Mouse (Mus musculus) embryonic stem cell, embryonic (primary cell): ENCODE measurements around the gene Utp20.
"Not testable (repeated sequence)": the region's sequence is repeated elsewhere in the genome, so short reads cannot be mapped to it uniquely, and the experiment has no call there.

Experiments
- CTCF ChIA-PET, 4 experiments: fragments of 300-600 bp in 2 of 4; fragments of 350-600 bp in 2 of 4; sonication (Branson Sonifier 250); formaldehyde crosslinking; loops; one replicate each; lab custom pipeline; 2022; ENCODE audit warnings: inconsistent platforms in 2 of 4; lab: Charles Lee
- POLR2A ChIA-PET, 4 experiments: fragments of 300-600 bp in 2 of 4; fragments of 350-600 bp in 2 of 4; sonication (Branson Sonifier 250); formaldehyde crosslinking; loops; one replicate each; lab custom pipeline; 2022; ENCODE audit warnings: antibody characterized with exemption in 4 of 4, inconsistent platforms in 1 of 4; lab: Charles Lee

Utp20 gene

DNA sequence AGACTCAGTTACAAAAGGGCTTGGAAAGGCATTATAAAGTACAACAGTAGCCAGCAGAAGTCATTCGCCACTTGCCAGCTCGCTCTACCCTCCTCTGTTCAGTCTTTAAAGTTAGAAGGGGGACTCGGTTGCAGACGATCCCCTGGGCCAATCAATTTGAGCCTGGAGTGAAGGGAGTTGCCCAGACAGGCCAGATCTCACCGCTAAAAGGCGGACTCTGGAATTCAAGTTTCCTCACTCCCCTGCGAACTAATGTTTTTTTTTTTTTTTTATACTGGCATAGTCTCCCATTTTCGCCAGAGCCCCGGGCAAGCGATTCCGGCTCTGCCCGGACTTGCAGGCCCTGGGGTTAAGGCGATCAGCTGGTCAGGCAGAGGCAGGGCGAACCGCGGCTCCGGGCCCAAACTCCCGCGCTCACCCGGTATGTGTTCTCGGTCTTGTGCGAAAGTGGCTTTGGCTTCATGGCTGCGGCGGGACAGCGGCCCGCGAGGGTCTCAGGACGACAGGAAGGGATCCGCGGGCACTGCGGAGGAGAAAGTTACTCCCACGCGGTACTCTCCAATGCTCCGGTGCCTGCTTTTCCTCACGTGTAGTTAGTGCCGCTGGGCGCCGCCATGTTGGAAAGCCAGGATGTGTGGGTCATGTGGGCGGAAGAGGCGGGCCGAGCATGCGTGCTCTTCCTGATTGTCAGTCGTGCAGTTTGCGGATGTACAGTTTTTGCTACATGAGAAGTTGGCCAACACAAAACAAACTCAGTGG lies at the start of gene Utp20:
Gene Utp20, minus strand, starts transcription at position 617 of the 759 bp plus-strand sequence.
- CTCF ChIA-PET = no interaction called here
- POLR2A ChIA-PET = interaction anchor here in 2 of 4 experiments (0.7 to 2.3 kb wide), 5 partner anchors 9 to 198 kb away, joined by 3 to 9 read pairs (median 3); no protein-coding TSS in a partner anchor

DNA sequence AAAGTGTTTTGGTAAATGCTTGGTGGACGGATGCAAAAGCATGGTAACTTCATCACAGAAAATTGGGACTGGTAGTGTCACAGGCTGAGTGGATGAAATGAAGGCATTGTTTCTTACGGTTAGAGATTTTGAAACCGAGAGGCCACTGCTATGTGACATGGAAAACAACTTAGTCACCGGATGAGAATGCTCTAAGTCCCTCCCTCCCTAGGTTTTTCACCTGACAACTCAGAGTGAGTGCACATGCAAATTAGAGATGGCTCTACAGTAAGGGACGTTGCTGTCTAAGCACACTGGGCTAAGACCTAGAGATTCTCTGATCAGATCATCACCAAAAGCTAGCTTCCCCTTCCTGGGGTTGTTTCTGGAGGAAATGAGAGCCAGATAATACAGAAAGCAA lies 48.3 kb upstream of the Utp20 start:
- POLR2A ChIA-PET = no interaction called here
- CTCF ChIA-PET = no interaction called here

DNA sequence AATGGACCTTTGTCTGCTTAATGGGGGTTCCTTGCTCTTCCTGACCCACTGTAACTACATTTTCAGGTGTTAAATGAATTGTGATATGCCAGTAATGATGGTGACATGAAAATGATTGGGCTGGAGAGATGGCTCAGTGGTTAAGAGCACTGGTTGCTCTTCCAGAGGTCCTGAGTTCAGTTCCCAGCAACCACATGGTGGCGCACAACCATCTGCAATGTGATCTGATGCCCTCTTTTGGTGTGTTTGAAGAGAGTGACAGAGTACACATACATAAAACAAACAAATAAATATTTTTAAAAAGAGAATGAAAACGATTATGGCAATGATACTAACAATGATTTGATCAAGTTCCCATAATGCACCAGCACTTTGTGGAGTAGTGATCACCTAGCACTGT lies 39.4 kb upstream of the Utp20 start:
- CTCF ChIA-PET = no interaction called here
- POLR2A ChIA-PET = no interaction called here

DNA sequence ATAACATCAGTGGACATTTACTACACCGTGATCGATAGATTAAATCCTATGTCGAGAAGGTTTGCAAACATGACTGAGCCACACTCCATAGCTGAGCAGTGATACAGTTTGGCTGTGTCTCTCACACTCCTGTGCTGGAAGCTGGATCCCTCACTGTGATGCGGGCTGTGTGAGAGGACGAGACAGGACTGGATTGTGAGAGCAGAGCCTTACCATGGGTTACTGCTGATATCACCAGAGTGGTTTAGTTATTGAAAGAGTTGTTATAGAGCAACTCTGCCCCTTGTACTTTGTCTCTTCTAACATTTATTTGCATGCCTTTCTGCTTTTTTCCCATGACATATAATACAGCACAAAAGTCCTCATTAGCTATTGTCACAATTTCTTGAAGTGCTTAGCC lies 35.7 kb upstream of the Utp20 start:
- ChIA-PET CTCF (no interaction called here), POLR2A (no interaction called here)

DNA sequence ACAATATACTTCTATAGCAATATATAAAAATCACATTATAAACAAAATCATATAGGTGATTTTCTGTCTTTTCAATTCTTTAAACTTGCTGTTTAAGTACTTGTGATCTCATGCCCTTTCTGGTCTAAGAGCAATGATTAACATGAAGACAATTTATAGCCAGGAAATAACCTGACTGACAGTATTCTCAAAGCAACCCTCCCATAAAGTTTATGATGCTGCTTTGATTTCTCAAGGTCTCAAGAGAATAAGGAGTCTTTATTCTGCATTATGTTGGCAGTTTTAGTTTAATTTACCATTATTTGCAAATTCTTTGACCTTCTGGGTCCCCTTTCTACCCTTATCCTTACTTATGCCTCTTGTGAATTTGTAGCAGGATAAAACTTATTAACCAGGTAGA lies 34.8 kb upstream of the Utp20 start:
- POLR2A ChIA-PET = no interaction called here

DNA sequence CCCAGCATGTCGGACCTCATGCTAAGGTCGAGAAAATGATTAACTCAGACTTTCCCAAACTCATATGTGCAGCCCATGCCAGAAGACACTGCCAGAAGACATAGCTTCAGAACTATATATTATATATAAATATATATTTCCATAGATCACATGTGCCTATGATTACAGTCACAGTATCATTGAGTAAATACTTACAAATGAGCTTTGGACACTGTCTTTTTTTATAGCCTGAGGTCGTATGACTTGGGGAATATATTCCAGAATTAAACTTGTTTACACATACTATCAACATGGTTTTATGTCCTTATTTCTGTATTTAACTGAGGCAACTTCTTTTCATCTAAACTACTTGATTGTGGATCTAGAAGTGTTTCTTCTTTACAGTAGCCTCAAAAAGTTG lies 34.3 kb upstream of the Utp20 start:
- ChIA-PET POLR2A (no interaction called here), CTCF (interaction anchor here in 1 of 4 experiments (0.5 kb wide), 1 partner anchor 556 kb away, joined by 4 read pairs; no protein-coding TSS in a partner anchor)

More for the DNA sequence above, 34.8 kb upstream of the Utp20 start:
- CTCF ChIA-PET = interaction anchor here in 1 of 4 experiments (0.5 kb wide), 1 partner anchor 557 kb away, joined by 4 read pairs; no protein-coding TSS in a partner anchor

DNA sequence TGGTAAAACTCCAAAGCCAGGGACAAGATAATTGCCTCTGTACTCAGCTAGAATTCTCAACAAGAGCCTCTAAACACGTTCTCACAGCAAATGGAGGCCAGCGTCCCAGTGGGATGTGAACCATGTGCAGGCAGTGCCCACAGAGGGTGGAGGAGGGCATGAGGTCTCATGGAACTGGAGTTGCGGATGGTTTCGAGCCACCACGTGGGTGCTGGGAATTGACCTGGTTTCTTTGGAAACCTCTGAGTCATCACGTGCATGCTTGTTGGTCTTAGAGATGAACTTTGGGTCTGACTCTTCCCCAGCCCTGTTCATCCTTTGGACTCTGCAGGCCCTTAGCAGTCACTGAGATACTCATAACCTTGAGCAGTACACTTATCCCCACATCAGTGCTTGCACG lies 26.7 kb upstream of the Utp20 start:
- POLR2A ChIA-PET = interaction anchor here in 1 of 4 experiments (0.6 kb wide), 1 partner anchor 160 kb away, joined by 3 read pairs; no protein-coding TSS in a partner anchor
- CTCF ChIA-PET = no interaction called here

DNA sequence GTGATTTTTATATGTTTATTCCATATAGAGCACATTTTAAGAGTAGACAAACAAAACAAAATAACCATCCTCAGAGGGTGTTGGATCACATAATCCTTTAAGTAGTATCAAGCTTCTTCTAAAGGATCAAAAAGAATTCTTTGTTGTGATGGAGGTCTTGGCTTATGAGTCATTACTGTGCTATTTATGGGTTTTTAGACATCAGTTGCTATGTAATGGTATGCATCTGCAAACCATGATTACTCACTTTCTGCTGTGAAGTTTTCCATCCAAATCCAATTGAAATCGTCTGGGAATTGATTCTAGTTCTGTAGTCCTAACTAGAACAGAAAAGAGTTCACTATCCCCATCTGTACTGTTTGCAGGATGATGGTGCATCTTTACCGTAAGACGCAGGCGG lies 23.4 kb upstream of the Utp20 start:
- ChIA-PET CTCF (no interaction called here), POLR2A (no interaction called here)

DNA sequence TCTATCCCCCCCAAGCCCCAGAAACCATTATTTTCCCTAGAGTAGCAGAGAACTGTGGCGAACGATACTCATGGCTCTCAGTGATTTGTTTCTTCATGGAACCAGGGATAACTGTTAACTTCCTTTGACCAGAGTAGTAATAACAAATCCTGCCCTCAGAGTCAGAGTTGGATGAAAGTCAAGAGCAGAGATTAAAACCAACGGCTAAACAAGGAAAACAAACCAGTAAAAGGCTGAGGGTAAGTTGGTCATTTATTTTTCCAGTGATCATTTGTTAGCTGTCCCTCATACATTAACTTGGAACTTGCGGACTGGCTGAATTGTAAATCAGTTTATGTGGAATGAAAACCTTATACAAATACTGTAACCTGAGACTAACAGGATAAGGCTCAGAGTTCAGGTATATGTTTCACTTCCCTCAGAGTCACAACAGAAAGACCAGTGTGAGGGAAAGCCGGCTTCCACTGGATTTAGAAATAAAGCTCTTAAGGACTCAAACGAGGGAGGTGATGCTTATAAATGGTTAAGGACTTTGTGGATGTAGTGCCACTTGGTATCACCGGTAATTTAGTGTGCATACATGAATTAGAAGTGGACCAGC lies 22.4 kb upstream of the Utp20 start:
- ChIA-PET CTCF (no interaction called here), POLR2A (no interaction called here)

DNA sequence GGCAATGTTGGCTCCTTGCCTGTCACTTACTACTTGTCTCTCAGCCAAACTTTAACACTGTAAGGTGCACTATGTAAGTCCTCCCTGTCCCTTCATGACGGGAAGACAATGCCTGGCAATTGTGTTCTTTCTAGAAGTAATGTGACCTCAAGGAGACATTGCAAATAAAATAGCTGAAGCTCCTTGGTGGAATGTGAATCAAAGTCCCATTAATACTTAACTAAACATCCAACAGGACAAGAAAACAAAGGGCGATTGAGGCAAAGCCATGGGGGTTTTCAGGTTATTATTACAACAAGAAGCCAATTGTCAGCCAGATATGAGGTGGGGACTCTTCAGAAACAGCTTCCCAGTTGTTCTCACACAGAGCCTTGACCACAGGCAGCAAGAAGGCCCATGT lies 7.6 kb upstream of the Utp20 start:
- ChIA-PET POLR2A (interaction anchor here in 1 of 4 experiments (1.5 kb wide), 1 partner anchor 18 kb away, joined by 5 read pairs; no protein-coding TSS in a partner anchor), CTCF (no interaction called here)

DNA sequence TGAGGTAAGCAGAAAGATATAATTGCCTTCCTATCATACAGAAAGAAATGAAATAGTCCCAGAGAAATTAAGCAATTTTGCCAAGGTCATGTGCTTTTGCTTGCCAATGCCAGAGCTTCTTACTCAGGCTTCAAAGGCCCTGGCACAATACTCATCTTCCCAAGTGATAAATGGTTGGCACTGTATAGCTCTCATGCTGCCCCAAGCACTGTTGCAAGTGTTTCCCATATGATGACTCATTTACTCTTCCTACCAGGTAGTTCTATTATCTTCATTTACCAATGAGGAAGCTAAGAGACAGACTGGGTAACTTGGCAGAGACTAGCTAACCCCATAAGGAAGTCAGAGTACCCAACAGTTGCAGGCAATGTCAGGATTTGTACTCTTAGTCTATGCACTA lies 1.8 kb upstream of the Utp20 start:
- ChIA-PET CTCF (no interaction called here), POLR2A (no interaction called here)

DNA sequence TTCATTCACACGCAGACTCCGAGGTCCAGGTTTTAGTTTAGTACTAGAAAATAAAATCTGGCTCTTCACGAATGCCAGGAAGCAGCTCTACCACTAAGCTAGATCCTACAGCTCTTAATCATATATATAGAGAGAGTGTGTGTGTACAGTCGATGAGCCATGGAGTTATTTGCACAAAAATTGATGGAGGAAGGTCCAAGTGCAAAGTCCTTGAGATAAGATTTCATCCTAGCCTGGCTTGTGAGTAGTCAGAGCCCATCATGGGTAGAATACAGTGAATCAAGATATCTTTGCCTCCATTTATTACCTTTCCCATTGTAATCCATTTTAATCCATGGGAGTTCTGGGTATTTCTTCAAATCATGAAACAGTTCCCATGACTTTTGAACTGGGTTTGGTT lies 992 bp upstream of the Utp20 start:
- ChIA-PET POLR2A (no interaction called here), CTCF (no interaction called here)

DNA sequence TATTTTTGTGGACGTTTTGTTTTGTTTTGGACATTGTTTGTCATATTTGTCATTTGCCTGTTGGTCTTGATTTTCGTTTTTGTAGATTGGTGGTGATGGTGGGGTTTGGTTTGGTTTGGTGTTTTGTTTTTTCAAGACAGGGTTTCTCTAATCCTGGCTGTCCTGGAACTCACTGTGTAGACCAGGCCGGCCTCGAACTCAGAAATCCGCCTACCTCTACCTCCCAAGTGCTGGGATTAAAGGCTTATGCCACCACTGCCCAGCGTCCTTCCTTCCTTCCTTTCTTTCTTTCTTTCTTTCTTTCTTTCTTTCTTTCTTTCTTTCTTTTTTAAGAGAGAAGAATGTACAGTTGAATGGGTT lies 323 bp upstream of the Utp20 start:
- CTCF ChIA-PET = not testable (repeated sequence)

DNA sequence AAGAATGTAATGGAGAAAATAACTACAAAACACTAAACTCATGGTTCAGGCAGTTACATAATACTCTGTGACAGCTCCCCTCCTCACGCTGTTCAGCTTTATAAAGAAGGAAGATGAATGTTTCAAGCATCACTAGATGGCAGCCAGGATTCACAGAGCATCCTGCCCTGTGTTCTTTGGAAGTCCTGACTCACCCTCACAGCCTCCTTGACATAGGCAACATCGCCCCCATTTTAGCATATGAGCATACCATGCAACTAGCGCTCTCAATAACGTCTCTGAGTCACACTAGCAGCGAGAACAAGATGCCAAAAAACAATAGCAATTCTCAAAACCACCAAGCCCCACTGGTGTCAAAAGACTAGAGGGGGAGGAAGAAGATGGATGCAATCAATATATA lies 9.3 kb downstream of the Utp20 start:
- ChIA-PET CTCF (interaction anchor here in 1 of 4 experiments (0.6 kb wide), 1 partner anchor 13 kb away, joined by 4 read pairs; no protein-coding TSS in a partner anchor), POLR2A (interaction anchor here in 3 of 4 experiments (0.5 to 2.9 kb wide), 10 partner anchors 8 to 902 kb away, joined by 3 to 17 read pairs (median 4); partner anchors contain the start of gene Utp20 (in 2 of the 3))

More for the DNA sequence above, 323 bp upstream of the Utp20 start:
- POLR2A ChIA-PET = interaction anchor here in 2 of 4 experiments (0.7 to 2.3 kb wide), 3 partner anchors 9 to 198 kb away, joined by 3 to 9 read pairs (median 4); no protein-coding TSS in a partner anchor

DNA sequence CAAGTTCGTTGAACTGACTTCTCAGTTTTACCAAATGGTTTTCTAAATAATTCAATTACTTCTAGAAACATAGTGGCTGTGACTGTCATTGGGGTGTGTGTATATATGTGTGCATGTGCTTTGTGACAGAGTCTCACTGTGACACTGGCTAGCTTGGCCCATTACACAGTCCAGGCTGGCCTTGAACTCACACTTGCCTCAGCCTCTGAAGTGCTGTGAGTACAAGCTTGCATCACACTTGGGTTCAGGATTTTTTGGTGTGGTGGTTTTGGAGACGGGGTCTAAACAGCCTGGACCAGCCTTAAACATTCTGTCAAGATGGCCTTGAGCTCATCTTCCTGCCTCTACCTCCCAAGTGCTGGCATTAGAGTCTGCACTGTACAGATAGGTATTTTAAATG lies 11.3 kb downstream of the Utp20 start:
- ChIA-PET CTCF (interaction anchor here in 1 of 4 experiments (0.7 to 1.0 kb wide), 2 partner anchors 44 to 168 kb away, joined by 3 read pairs; no protein-coding TSS in a partner anchor), POLR2A (interaction anchor here in 1 of 4 experiments (1.0 to 2.9 kb wide), 7 partner anchors 10 to 65 kb away, joined by 3 to 17 read pairs (median 4); partner anchors contain the start of gene Utp20)

DNA sequence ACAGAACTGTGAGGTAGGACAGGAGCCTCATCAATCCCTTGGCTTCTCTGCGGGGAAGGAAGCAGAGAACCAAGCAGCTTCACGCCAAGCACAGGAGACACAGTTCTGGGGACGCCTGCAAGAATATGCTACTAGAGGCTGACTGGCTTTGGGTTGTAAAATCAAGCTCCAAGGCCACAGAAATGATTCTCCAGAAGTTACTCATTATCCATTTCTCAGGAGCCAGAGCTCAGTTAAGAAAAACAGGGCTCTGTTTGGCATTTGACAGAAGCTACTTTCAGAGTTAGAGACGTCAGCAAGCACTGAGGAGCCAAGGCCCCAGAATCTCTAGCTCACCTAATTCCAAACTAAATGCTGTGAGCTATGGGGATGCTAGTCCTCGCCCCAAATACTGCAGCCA lies 14.9 kb downstream of the Utp20 start:
- CTCF ChIA-PET = no interaction called here

DNA sequence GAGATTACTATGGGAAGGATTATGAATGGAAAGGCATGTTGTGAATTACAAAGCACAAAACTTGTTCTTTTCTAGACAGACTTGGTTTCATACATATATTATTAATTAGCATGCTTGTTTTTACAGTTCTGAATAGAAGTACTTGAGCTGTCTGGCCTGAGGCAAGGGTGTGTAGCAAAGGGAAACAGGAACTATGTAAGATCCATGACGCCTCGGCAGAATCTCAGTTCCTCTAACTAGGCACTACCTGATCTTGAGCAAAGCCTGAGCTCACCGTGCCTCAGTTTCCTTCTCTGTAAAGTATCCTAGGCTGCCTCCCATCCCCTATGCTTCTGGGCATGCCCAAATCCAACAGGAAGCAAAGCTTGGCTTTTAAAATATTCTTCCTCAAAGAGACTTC lies 24.4 kb downstream of the Utp20 start:
- ChIA-PET POLR2A (interaction anchor here in 1 of 4 experiments (0.6 to 4.6 kb wide), 7 partner anchors 8 to 1764 kb away, joined by 3 to 17 read pairs (median 5); no protein-coding TSS in a partner anchor), CTCF (interaction anchor here in 1 of 4 experiments (0.6 kb wide), 1 partner anchor 67 kb away, joined by 3 read pairs; no protein-coding TSS in a partner anchor)

More for the DNA sequence above, 14.9 kb downstream of the Utp20 start:
- POLR2A ChIA-PET = interaction anchor here in 2 of 4 experiments (1.1 to 1.4 kb wide), 8 partner anchors 9 to 25 kb away, joined by 3 to 7 read pairs (median 5); no protein-coding TSS in a partner anchor

DNA sequence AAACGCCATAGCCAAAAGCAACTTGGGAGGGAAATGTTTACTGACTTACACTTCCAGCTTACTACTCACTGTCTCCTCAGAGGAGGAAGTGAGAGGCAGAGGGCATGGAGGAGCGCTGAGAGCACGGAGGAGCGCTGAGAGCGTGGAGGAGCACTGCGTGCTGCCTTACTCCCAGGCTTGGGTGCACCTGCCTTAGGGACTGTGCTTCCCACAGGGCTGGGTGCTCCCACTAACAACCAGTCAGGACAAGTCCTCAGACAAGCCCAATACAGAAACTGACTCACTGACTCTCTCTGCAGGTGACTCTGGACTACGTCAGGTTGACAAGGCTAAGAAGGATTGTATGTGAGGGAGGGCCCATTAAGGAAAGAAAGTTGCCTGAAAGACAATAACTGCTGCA lies 27.2 kb downstream of the Utp20 start:
- ChIA-PET POLR2A (interaction anchor here in 1 of 4 experiments (0.5 to 2.6 kb wide), 5 partner anchors 15 to 75 kb away, joined by 3 to 8 read pairs (median 3); no protein-coding TSS in a partner anchor), CTCF (interaction anchor here in 1 of 4 experiments (0.7 kb wide), 1 partner anchor 423 kb away, joined by 4 read pairs; no protein-coding TSS in a partner anchor)

DNA sequence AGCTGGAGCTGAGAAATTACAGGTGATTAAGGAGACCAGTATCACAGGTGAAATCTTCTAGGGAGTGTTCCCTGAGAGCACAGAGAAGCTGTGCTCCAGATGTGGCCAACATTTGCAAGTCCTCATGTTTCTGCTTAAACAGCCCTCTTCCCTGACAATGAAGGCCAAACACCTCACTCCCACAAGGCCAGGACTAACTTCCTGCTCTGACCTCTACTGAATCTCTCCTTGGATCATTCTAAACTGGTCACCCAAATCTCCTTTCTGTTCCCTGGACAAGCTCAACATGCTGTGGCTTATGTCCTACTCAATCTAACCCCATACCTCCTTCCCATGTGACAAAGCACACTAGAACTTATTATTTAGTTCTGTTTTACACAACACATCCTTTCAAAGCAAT lies 29.2 kb downstream of the Utp20 start:
- ChIA-PET CTCF (interaction anchor here in 1 of 4 experiments (0.5 kb wide), 1 partner anchor 408 kb away, joined by 3 read pairs; no protein-coding TSS in a partner anchor), POLR2A (interaction anchor here in 2 of 4 experiments (0.8 to 2.5 kb wide), 7 partner anchors 14 to 408 kb away, joined by 3 to 9 read pairs (median 4); no protein-coding TSS in a partner anchor)
